Mouse (Mus musculus) liver, embryonic 14.5 days (tissue): ENCODE measurements around the gene Myom3.

Source experiments
- CTCF ChIP-seq: IDR thresholded peaks from 2 replicates; pipeline ENCODE4 v1.5.1; 2016; ENCODE audit warnings: antibody characterized with exemption, low read depth, control low read depth
- EP300 ChIP-seq: IDR thresholded peaks from 2 replicates; pipeline ENCODE4 v1.6.1; 2016; ENCODE audit warnings: antibody characterized with exemption, low read depth

DNA sequence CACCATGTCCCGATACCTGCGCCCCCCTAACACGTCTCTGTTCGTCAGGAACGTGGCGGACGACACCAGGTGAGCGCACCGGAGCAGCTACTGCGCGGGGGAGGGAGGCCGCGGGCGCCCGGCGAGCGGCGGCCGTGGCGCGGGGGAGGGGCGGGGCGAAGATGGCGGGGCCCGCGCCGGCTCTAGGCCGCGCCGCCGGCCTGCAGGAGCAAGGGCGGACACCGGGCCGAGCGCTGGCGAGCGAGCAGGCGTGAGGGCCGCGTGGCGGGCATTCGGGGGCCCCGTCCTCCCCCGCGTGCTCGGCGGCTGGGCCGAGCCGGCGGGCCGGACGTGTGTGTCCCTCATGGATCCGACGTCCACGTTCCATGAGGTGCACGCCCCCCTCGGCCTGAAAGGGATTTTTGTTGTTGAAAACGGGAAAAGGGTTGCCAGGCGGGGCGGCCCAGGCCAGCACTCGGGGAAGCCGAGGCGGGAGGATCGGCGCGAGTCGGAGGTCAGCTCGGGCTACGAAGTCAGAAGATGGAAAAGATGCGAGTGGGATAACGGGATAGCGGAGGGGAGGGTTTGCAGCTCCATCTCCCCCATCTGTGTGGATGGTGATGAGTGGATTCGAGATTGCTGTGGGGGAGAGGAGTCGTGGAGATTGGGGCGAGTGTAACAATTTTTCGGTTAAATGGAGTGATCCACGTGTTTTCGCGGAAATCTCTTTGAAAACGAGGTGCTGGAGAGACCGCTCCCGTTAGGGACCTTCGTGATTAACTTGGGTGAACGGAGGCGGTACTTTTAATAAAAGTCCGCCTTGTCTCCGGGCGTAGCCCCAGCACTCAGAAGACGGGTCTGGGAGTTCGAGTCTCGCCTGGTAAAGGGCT is 96.9 kb downstream of the Myom3 start:
- TF ChIP-seq CTCF (no peak), EP300 (no peak)
